Mouse (Mus musculus): ENCODE measurements around the gene Hsf2bp. TPM values are rescaled to one million over a fixed set of nuclear protein-coding genes. Genes with fewer than 3 reads are reported as not detected.

Gene Hsf2bp
- polyA plus RNA-seq, 1 experiment from 2014 or later: 0.95 TPM

- 91% methylated on average over 5 of the region's 5 CpGs for WGBS
- no peak overlapping the region for H3K27ac ChIP-seq (ENCODE audit: low read depth, low read length)
- no peak for ATAC-seq (ENCODE audit: low FRiP score, low TSS enrichment)
- H3K27me3 ChIP-seq (ENCODE audit: control insufficient read depth, insufficient read depth, low read length): no peaks in the 10 kb centered on the region
- H3K9me3 ChIP-seq (ENCODE audit: control insufficient read depth, low read length): no peaks in the 10 kb centered on the region
- no peak overlapping the region for H3K4me2 ChIP-seq (replicated peaks; ENCODE audit: low read depth, low read length)
- H3K9ac ChIP-seq (ENCODE audit: low read depth, low read length): no peak overlapping the region
- H3K36me3 ChIP-seq (ENCODE audit: control insufficient read depth, insufficient read depth, low read length): peaks cover 52% of the 10 kb centered on the region
- H3K4me1 ChIP-seq (ENCODE audit: control insufficient read depth, insufficient read depth, low read length): no peaks in the 10 kb centered on the region
- no peak overlapping the region for H3K4me3 ChIP-seq (ENCODE audit: low read length)
Observed at GRCm38 (mm10) chr17:32046541-32046940, 10.4 kb upstream of the Hsf2bp start.

- H3K4me1 ChIP-seq (ENCODE audit: control insufficient read depth, insufficient read depth, low read length): peaks cover 5% of the 10 kb centered on the region; the same call in 1 of the 2 replicates
- no peak overlapping the region for H3K9ac ChIP-seq (ENCODE audit: low read depth, low read length)
- no peak overlapping the region for H3K4me3 ChIP-seq (ENCODE audit: low read length)
- no peaks in the 10 kb centered on the region for H3K27me3 ChIP-seq (ENCODE audit: control insufficient read depth, insufficient read depth, low read length)
- H3K27ac ChIP-seq (ENCODE audit: low read depth, low read length): no peak overlapping the region
- peaks cover 5% of the 10 kb centered on the region; the same call in 1 of the 2 replicates for H3K36me3 ChIP-seq (ENCODE audit: control insufficient read depth, insufficient read depth, low read length)
- no peak overlapping the region for H3K4me2 ChIP-seq (replicated peaks; ENCODE audit: low read depth, low read length)
- no peaks in the 10 kb centered on the region for H3K9me3 ChIP-seq (ENCODE audit: control insufficient read depth, low read length)
- 63% methylated on average over 10 of the region's 10 CpGs for WGBS
- no peak for ATAC-seq (ENCODE audit: low FRiP score, low TSS enrichment)
Observed at GRCm38 (mm10) chr17:32040263-32040662, 4.1 kb upstream of the Hsf2bp start.

DNA sequence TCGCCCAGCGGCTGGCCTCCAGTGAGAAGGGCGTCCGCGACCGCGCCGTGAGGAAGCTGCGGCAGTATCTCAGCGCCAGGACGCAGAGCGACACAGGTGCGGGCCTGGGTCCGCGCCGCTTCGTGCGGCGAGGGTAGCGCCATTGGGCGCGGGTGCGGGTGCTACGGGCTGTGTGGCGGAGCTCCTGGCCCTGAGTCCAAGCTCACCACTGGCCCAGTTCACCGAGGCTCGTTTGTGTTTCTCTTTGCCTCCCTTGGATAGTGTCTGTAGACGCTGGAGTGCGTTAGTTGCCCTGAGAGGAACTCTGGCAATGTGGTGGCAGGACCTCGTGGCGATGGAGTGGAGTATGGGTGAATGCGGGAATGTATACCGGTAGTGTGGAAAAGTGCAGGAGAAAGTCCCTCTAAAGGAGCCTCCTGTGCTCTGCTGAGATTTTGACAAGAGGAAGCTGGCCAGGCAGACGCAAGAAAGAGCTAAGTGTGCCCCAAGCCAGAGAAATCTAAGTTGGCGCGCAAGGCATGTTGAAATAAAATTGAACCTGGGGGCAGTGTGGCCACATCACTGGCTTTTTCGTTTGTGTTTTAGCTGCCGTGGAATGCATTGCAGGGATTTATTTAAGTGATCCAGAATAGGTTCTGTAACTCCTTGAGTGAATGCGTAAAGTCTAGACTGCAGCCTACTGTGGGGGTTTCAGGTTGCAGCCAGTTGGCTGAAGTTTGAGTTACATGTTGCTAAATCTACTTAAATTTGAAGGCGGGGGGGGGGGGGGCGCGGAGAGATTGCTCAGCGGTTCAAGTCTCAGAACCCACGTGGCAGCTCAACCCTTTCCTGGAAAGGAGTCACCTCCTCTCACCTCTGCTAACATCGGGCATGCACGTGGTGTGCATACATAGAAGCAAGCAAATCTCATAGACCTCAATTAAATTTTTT is 625 bp upstream of the Hsf2bp start:
- ATAC-seq (ENCODE audit: low FRiP score, low TSS enrichment): peak; percentile 68
- WGBS: under 1% methylated on average over 46 of the region's 46 CpGs

DNA sequence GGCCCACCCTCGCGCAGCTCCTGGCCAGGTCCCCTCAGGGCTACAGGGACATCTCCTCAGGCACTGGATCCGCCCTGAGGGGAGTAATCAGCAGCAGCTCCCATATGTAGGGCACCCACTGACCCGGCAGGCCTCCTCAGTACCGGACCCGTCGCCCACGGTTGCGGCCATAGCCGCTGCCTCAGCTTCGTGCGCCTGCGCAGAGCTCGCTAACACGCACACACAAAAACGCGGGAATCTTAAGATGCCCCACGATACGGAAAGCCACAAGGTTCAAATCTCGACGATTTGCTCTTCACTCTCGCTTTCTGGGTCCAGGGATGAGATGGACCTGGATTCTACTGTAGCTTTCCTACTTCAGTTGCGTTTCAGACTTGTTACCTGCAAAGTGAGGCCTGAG is 1.8 kb downstream of the Hsf2bp start:
- Histone ChIP-seq H3K36me3 (ENCODE audit: control insufficient read depth, insufficient read depth, low read length) (peaks cover 1% of the 10 kb centered on the region; the same call in 1 of the 2 replicates), H3K4me3 (ENCODE audit: low read length) (no peak overlapping the region), H3K27me3 (ENCODE audit: control insufficient read depth, insufficient read depth, low read length) (no peaks in the 10 kb centered on the region), H3K9ac (ENCODE audit: low read depth, low read length) (no peak overlapping the region), H3K27ac (ENCODE audit: low read depth, low read length) (no peak overlapping the region), H3K4me2 (replicated peaks; ENCODE audit: low read depth, low read length) (no peak overlapping the region), H3K4me1 (ENCODE audit: control insufficient read depth, insufficient read depth, low read length) (peaks cover 5% of the 10 kb centered on the region; the same call in 1 of the 2 replicates), H3K9me3 (ENCODE audit: control insufficient read depth, low read length) (no peaks in the 10 kb centered on the region)
- WGBS: 85% methylated on average over 23 of the region's 23 CpGs
- no peak for ATAC-seq (ENCODE audit: low FRiP score, low TSS enrichment)

More for the DNA sequence above, 625 bp upstream of the Hsf2bp start:
- Histone ChIP-seq H3K27ac (ENCODE audit: low read depth, low read length) (peak overlapping the region; percentile 75), H3K9ac (ENCODE audit: low read depth, low read length) (peak overlapping the region; percentile 73), H3K4me1 (ENCODE audit: control insufficient read depth, insufficient read depth, low read length) (peaks cover 5% of the 10 kb centered on the region; the same call in 1 of the 2 replicates), H3K9me3 (ENCODE audit: control insufficient read depth, low read length) (no peaks in the 10 kb centered on the region), H3K27me3 (ENCODE audit: control insufficient read depth, insufficient read depth, low read length) (no peaks in the 10 kb centered on the region), H3K4me2 (replicated peaks; ENCODE audit: low read depth, low read length) (peak overlapping the region; percentile 85), H3K4me3 (ENCODE audit: low read length) (peak overlapping the region; percentile 84), H3K36me3 (ENCODE audit: control insufficient read depth, insufficient read depth, low read length) (peaks cover 5% of the 10 kb centered on the region; the same call in 1 of the 2 replicates)

DNA sequence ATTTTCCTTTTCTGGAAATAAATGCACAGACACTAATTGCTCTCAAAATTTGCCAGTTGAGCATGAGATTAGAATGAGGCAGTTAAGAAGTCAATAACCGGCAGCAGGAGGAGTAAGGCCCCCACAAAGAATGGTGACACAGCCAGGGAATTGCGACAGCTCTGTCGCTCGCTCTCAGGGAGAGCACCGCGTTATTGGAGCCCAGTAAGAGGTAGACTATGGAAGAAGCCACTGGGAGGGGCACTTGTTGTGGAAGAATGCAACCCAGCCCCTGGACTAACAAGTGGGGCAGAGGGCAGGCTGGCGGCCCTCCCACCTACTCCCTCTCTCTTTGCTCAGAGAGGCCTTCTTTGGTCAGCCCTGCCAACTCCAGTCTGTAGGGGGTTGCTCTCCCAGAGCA is 4.5 kb downstream of the Hsf2bp start:
- ATAC-seq (ENCODE audit: low FRiP score, low TSS enrichment): no peak

GRCm38 (mm10) chr17:32028301-32028700 is 7.8 kb downstream of the Hsf2bp start:
- H3K4me3 ChIP-seq (ENCODE audit: low read length): no peak overlapping the region
- peaks cover 5% of the 10 kb centered on the region; the same call in 1 of the 2 replicates for H3K4me1 ChIP-seq (ENCODE audit: control insufficient read depth, insufficient read depth, low read length)
- no peaks in the 10 kb centered on the region for H3K36me3 ChIP-seq (ENCODE audit: control insufficient read depth, insufficient read depth, low read length)
- no peaks in the 10 kb centered on the region for H3K9me3 ChIP-seq (ENCODE audit: control insufficient read depth, low read length)
- no peak overlapping the region for H3K9ac ChIP-seq (ENCODE audit: low read depth, low read length)
- ATAC-seq (ENCODE audit: low FRiP score, low TSS enrichment): no peak
- no peak overlapping the region for H3K27ac ChIP-seq (ENCODE audit: low read depth, low read length)
- H3K27me3 ChIP-seq (ENCODE audit: control insufficient read depth, insufficient read depth, low read length): no peaks in the 10 kb centered on the region
- no peak overlapping the region for H3K4me2 ChIP-seq (replicated peaks; ENCODE audit: low read depth, low read length)
- 79% methylated on average over 3 of the region's 3 CpGs for WGBS

More for the DNA sequence above, 4.5 kb downstream of the Hsf2bp start:
- Histone ChIP-seq H3K4me1 (ENCODE audit: control insufficient read depth, insufficient read depth, low read length) (peaks cover 5% of the 10 kb centered on the region; the same call in 1 of the 2 replicates), H3K4me3 (ENCODE audit: low read length) (no peak overlapping the region), H3K36me3 (ENCODE audit: control insufficient read depth, insufficient read depth, low read length) (no peaks in the 10 kb centered on the region), H3K27me3 (ENCODE audit: control insufficient read depth, insufficient read depth, low read length) (no peaks in the 10 kb centered on the region), H3K4me2 (replicated peaks; ENCODE audit: low read depth, low read length) (no peak overlapping the region), H3K9ac (ENCODE audit: low read depth, low read length) (no peak overlapping the region), H3K9me3 (ENCODE audit: control insufficient read depth, low read length) (no peaks in the 10 kb centered on the region), H3K27ac (ENCODE audit: low read depth, low read length) (no peak overlapping the region)
- 39% methylated on average over 7 of the region's 7 CpGs for WGBS

GRCm38 (mm10) chr17:32027666-32028065 is 8.5 kb downstream of the Hsf2bp start:
- no peak overlapping the region for H3K27ac ChIP-seq (ENCODE audit: low read depth, low read length)
- no peaks in the 10 kb centered on the region for H3K9me3 ChIP-seq (ENCODE audit: control insufficient read depth, low read length)
- no peak overlapping the region for H3K9ac ChIP-seq (ENCODE audit: low read depth, low read length)
- 31% methylated on average over 3 of the region's 3 CpGs for WGBS
- H3K36me3 ChIP-seq (ENCODE audit: control insufficient read depth, insufficient read depth, low read length): no peaks in the 10 kb centered on the region
- H3K4me1 ChIP-seq (ENCODE audit: control insufficient read depth, insufficient read depth, low read length): peaks cover 5% of the 10 kb centered on the region; the same call in 1 of the 2 replicates
- H3K27me3 ChIP-seq (ENCODE audit: control insufficient read depth, insufficient read depth, low read length): no peaks in the 10 kb centered on the region
- ATAC-seq (ENCODE audit: low FRiP score, low TSS enrichment): no peak
- no peak overlapping the region for H3K4me2 ChIP-seq (replicated peaks; ENCODE audit: low read depth, low read length)
- H3K4me3 ChIP-seq (ENCODE audit: low read length): no peak overlapping the region

GRCm38 (mm10) chr17:32025386-32025785 is 10.8 kb downstream of the Hsf2bp start:
- peak; percentile 60 for ATAC-seq (ENCODE audit: low FRiP score, low TSS enrichment)

GRCm38 (mm10) chr17:32024671-32025073 is 11.5 kb downstream of the Hsf2bp start:
- peak; percentile 79 for ATAC-seq (ENCODE audit: low FRiP score, low TSS enrichment)
- 22% methylated on average over 5 of the region's 5 CpGs for WGBS
- Histone ChIP-seq H3K4me2 (replicated peaks; ENCODE audit: low read depth, low read length) (no peak overlapping the region), H3K27ac (ENCODE audit: low read depth, low read length) (peak overlapping the region; percentile 25; the same call in 1 of the 2 replicates), H3K4me1 (ENCODE audit: control insufficient read depth, insufficient read depth, low read length) (peaks cover 5% of the 10 kb centered on the region; the same call in 1 of the 2 replicates), H3K9me3 (ENCODE audit: control insufficient read depth, low read length) (no peaks in the 10 kb centered on the region), H3K36me3 (ENCODE audit: control insufficient read depth, insufficient read depth, low read length) (no peaks in the 10 kb centered on the region), H3K9ac (ENCODE audit: low read depth, low read length) (no peak overlapping the region), H3K27me3 (ENCODE audit: control insufficient read depth, insufficient read depth, low read length) (no peaks in the 10 kb centered on the region), H3K4me3 (ENCODE audit: low read length) (no peak overlapping the region)

More at GRCm38 (mm10) chr17:32025386-32025785, 10.8 kb downstream of the Hsf2bp start:
- Histone ChIP-seq H3K4me2 (replicated peaks; ENCODE audit: low read depth, low read length) (no peak overlapping the region), H3K27me3 (ENCODE audit: control insufficient read depth, insufficient read depth, low read length) (no peaks in the 10 kb centered on the region), H3K36me3 (ENCODE audit: control insufficient read depth, insufficient read depth, low read length) (no peaks in the 10 kb centered on the region), H3K9me3 (ENCODE audit: control insufficient read depth, low read length) (no peaks in the 10 kb centered on the region), H3K4me3 (ENCODE audit: low read length) (no peak overlapping the region), H3K27ac (ENCODE audit: low read depth, low read length) (no peak overlapping the region), H3K9ac (ENCODE audit: low read depth, low read length) (no peak overlapping the region), H3K4me1 (ENCODE audit: control insufficient read depth, insufficient read depth, low read length) (peaks cover 5% of the 10 kb centered on the region; the same call in 1 of the 2 replicates)
- 5% methylated on average over 2 of the region's 2 CpGs for WGBS
